Mouse (Mus musculus) central nervous system, embryonic 14 days (tissue): ENCODE measurements around the gene Cplane1. TPM values are rescaled to one million over a fixed set of nuclear protein-coding genes. Genes with fewer than 3 reads are reported as not detected.

ENCODE experiments used
- polyA plus RNA-seq: library from polyadenylated mRNA; depleted of rRNA; stranded (reverse); fragments of >200 nt; gene quantifications from 2 replicates; pipeline ENCODE4 v1.2.3, GENCODE M21; 2012; rRNA removed

The Cplane1 gene
- 25.2 and 27.3 TPM in 2 replicates for polyA plus RNA-seq

DNA sequence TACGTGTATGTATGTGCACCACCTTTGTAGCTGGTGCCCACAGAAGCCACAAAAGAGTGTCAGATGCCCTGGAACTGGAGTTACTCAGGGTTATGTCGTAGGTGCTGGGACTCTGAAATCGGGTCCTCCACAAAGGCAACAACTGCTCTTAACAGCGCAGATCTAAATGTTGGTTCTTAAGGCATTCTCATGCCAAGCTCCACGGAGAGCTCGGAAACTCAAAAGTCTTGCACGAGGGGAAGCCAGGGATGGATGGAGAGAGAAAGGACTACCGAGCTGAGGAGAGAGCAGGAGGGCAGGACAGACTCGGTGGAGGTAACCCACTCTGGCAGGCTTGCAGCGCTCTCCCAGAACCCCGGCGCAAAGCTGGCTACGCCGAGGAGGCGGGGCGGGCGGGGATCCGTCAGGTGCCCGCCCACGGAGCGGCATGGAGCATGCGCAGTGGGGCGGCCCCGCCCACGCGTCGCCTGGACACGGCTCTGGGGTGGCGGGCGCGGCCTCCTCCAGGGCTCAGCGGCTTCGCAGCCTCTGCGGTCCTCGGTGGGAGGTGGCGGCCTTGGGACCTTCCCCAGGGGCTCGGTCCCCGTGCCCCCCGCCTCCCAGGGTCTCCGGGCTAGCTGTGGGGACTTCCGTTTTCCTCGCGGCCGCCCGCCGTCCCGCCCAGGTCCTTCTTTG, at the start of gene Cplane1:
Gene Cplane1, plus strand, starts transcription at position 516 of the 675 bp plus-strand sequence.

Other genes starting within 250 kb of the Cplane1 start
- gene Wdr70, start 69.9 kb upstream of the Cplane1 start, polyA plus RNA-seq, result 34.8 and 36.5 TPM in 2 replicates
- gene Nup155, start 59.8 kb upstream of the Cplane1 start, polyA plus RNA-seq, result 23.6 and 25.4 TPM in 2 replicates